Mouse (Mus musculus) right cerebral cortex, postnatal 25 days (tissue): ENCODE data around the gene Rarb.

ENCODE experiments used
- DNase-seq: peaks from one replicate; pipeline ENCODE4 v3.0.0; 2022

The Rarb gene

DNA sequence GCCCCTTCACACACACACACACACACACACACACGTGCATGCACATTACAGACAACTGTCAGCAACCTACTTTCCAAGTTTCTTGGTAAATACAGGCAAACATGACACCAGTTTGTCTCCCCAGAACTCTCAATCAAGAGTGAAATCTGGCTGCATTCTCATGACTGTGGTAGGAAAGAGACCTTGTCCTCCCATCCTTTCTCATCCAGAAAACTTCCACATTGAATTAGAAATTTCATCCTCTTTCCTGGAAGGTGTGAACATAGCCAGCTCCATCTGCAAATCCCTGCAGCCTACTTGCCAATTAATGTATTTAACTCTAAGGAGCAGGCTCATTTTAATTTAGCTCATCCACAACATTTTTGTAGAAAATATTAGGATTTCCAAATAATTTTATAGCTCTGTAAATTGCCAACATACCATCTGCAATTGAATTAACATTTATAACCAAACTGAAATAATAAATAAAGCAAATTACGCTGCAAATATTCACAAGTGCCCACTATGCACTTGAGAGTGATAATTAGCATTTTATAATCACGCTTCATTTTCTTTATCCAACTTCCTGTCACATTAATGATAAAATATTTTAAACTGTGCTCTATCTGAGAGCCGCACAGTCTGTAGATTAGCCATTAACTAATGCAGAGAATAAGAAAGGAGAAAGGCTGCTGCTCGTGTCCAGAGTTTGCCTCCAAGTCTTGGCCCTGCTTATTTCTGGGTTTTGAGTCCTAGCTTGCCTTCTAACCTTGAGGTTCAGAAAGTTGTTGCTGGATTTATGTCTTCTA, 293.6 kb downstream of the Rarb start:
- no peak for DNase-seq

DNA sequence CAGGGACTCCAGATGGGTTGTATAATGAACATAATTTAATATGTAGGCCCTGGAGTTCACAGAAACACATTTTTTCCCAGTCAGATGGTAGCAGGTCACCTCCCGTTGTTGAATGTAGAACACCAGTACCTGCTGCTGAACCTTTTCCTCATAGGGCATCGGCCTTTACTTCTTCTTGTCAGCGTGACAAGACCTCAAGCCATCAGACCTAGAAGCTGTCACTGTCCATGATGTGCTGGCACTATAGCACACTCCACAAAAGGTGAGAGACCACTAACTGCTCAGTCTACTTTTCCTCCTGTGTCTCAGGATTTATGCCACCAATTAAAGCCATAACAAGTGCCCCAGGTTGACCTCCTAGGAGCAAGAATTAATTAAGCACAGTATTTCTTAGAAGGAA, 296.1 kb downstream of the Rarb start:
- DNase-seq: no peak

GRCm38 (mm10) chr14:16519588-16520167, 299.3 kb downstream of the Rarb start:
- DNase-seq: peak; percentile 42

- no peak for DNase-seq
Observed at GRCm38 (mm10) chr14:16517958-16518357, 301.0 kb downstream of the Rarb start.

DNA sequence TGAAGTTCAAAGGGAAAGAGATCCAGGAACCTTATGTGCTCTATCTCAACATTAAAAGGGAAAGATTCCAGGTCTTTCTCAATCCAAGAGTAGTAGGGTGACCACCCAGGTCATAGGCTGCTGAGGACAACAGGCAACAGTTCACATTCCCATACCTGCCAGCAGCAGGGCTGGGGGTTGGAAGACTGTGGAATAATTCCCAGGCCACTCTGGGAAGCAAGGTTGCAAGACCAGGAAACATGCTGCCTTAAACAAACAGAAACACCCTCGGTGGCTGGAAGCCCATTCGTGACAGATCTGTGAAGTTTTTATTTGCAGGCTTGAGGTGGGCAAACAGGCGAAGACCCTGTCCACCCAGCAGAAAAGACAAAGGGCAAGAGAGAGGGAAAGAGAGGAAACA, 303.2 kb downstream of the Rarb start:
- no peak for DNase-seq

DNA sequence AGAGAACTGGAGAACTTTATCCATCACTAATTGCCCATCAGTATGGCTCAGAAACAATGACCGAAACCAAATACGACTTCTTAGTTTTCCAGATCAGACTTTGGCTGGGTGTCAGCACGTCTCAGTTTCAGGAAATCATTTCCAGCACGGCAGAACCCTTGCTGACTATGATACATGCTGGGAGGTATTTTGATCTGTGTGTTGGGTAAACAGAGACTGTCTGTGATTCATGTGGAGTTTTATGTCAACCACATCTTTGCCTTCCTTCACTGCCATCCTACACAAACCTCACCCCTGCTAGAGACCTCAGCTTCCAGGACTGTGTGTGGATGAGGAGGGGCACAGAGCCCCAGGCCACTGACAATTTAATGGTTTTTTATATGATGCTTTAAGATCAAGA, 308.4 kb downstream of the Rarb start:
- DNase-seq: no peak

DNA sequence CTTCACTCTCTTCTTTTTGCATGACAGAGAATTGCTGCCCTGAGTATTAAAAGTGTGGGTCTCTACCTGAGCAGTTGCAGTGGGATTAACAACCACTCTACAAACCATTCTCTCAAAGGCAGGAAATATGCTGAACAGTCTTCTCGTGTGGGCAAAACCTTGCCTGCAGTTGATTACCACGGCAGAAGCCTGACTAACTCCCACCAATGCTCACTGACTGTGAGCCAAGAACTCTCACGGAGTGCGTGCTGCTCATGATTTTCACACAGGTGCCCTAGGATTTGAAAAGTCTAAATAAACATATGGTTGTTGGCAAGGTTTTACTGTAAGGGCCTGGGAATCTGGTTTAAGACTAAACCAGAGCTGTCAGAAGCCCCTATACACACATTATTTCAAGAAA, 309.1 kb downstream of the Rarb start:
- DNase-seq: no peak

DNA sequence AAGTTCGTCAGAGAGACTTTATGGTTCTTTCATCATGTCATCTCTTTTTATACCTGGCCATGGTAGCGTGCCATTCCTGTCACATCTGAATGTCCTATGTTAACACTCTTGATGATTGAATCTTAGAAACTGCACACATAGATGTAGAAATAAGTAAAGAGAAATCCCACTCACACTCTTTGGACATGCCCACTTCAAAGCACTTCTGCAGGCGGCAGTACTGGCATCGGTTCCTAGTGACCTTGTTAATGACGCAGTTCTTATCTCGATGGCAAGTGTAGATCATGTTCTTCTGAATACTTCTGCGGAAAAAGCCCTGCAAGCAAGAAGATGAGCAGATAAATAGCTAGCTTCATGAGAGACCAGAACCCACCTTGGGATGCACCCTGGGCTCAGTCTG, 310.2 kb downstream of the Rarb start:
- no peak for DNase-seq

- no peak for DNase-seq
Observed at GRCm38 (mm10) chr14:16497226-16497661, 321.7 kb downstream of the Rarb start.

DNA sequence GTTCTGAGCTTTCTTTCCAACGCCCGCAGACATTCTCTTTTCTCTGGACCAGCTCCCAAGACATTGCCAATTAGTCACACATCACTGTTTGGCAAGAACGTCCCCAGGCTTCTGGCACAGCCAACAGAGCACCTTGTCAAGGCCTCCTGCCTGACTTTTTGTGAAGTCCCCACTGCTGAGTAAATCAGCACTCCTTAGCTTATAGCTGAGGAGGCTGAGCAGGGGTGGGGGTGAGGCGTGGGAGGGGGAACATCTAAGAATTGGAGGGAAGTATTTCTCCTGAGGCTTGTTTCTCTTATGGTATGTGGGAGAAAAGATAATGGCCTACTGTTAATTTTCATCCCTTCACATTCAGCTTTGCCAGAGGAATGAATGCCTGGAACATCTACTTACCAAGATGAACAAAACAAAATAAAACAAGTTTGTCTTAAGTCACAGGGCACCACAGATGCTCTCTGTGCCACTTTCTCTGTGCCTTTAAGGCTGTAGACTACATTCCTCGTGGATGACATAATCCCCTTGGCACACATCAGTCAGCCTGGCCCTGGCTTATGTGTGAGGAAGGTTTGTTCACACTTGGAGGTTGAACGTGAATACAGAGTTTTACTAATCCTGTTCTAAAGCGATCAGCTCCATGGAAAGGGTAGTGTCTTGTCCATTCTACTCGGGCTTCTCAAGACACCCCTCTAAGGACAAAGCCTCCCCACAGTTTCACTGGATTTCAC, 335.1 kb downstream of the Rarb start:
- no peak for DNase-seq

- no peak for DNase-seq
Observed at GRCm38 (mm10) chr14:16480621-16481020, 338.3 kb downstream of the Rarb start.

DNA sequence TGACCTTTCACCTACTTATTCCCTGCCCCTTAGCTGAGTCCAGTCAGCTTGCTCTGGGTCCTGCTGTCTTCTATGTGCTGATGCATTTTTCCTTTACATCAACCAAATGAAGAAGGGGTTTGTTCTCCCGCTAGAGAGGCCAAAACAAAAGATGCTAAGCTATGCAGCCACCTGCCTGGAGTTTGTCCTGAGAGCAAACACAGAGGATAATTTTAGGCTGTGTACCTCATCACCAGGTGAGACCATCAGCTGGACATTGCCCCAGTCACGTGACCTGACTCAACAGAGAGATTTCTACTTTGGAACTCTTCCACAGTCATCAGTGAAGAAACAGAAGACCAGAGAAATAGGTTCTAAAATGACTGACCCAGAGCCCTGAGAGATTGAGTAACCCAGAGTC, 339.4 kb downstream of the Rarb start:
- no peak for DNase-seq

DNA sequence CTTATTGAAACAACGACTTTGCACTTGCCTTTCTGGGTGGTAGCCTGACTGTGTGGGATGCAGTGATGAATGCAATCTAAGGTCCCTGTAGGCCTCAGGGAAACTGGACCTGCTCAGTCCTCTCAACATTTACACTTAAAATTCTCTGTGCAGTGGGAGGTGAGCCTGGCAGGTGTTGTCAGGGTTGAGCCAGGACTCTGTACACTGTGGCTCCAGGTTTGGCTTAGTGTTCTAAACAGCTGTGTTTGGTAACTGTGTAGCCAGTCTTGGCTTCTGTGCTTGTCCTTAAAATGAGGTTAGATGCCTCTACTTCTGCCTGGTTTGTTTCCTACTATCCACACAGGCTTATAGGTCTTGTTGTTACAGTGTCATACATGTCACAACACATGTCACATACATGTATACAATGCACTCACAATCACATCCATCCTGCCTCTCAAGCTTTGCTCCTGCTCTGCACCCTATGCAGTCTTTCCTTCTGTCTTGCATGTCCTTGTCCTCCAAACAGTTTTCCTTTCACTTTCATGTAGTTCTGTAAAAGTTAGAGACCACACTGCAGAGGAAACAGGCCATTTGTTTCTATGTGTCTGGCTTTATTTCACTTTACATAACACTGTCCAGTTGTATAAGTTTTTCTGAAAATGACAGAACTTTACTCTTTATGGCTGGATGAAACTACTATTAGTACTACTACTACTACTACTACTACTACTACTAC, 340.2 kb downstream of the Rarb start:
- no peak for DNase-seq

GRCm38 (mm10) chr14:16448269-16448987, 370.5 kb downstream of the Rarb start:
- no peak for DNase-seq

DNA sequence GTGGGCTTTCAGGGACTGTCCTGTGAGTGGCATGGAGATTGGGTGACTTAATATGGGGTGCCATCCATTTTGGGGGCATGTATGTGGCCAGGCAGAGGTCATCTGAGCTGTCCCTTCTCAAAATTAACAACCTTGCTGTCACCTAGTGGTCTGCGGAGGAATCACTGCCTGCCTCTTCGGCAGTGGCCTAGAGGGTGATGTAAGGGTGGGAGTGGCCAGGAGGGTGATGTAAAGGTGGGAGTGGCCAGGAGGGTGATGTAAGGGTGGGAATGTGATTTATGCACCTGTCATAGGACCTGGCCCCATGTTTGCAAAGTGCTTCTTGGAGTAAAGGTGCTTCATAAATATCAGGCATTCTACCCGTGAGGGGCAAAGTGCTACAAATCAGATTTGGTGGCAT, 371.4 kb downstream of the Rarb start:
- DNase-seq: no peak

- DNase-seq: no peak
Observed at GRCm38 (mm10) chr14:16444859-16445258, 374.1 kb downstream of the Rarb start.

- no peak for DNase-seq
Observed at GRCm38 (mm10) chr14:16439385-16440126, 379.4 kb downstream of the Rarb start.

DNA sequence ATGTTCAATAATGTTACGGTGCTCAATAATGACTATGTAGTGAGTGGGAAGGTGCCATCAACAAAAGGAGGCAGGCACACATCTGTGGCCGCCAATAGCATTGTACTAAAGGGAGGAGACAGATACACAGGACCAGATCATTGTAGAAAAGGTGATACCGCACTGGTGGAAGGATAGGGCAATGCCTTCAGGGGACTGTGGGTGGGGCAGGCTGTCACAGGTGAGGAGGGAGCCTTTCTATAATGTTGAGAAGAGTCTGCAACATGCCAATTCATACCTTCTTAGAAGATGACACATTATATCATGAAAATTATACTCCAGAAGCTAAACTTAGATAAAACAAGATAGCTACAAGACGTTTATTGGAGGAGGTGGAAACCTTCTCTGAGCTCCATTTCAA, 381.6 kb downstream of the Rarb start:
- no peak for DNase-seq

DNA sequence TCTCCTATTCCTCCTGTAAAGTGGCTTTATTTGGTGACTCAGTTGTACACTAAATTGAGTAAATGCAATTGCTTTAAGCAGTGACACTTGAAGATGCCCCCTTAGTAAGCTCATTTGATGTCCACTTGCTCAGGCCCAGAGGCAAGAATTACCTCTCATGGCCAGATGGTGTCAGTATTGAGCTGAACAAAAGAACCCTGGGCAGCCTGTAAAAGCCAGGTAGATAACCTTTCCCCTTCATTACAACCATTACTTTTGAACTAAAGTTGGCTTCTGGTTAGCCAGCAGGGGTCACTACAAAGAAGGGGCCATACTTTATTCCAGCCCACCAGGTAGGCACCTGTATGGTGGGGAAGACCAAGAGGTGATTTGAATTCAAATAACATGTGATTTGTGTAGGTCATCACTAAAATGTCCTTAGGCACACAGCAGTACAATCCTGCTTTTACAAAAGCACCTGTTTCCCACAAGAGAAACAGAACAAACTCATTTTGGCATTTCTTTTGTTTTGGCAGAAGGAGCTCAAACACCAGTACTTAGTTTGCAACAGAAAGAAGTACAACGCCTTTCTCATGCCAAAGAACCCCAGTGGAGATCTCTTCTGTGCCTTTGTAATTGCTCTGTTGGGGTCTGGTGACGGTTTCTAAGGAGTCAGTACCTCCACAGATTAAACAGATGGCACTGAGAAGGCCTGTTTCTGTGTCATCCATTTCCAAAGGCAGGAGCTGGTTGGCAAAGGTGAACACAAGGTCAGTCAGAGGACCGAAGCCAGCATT, 384.4 kb downstream of the Rarb start:
- DNase-seq: peak; percentile 42

DNA sequence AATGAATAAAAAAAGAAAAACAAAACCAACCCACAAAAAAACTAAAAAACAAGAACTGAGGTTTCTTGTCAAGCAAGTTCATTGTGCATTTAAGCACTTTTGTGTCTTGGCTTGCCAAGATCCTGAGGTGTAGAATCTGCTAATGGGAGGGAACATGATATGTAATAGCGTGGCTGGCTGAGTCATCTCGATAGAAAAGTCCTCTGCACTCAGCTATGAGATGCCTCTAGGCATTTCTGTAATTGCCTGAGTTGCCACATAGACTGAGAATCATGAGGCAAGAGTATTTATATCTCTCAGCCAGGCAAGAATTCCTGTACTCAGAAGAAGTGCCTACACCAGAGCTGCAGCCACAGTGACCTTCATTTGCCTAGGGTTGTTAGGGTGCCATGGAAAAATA, 385.8 kb downstream of the Rarb start:
- peak; percentile 33 for DNase-seq

GRCm38 (mm10) chr14:16432550-16432949, 386.4 kb downstream of the Rarb start:
- DNase-seq: no peak
